Mouse (Mus musculus) embryo, embryonic 10.5 days (tissue): ENCODE measurements at regions not wholly inside any gene's neighbourhood (a gene's known extent, or its start where the extent isn't known, plus 50 kb on each side); places are given as distances from the start of the nearest gene placed in this dataset.

ENCODE experiments used
- DNase-seq: peaks from one replicate; pipeline ENCODE4 v3.0.0-alpha.2; 2015; ENCODE audit warnings: low spot score

DNA sequence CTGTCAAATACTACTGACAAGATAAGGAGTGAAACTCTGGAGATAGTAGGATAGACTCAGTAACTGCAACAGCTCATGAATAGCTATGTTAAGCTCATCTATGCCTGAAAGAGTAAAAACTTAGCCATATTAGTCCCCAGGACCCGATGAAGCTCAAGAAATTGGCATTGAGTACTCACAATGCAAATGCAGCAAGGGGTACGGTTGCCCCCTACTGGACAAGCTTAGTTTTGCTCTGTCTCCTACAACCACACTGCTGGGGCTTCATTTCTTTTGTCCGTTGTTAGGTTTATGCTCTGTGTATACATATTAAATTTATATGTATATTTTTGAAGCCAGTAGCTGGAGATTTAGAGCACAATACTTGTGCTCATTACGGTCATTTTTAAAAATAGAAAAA lies 74.4 kb upstream of the Mup5 start:
- peak; percentile 21 for DNase-seq

- DNase-seq = no peak
These were observed 67.1 kb upstream of the Mup5 start for GRCm38 (mm10) chr4:61902136-61902535.

DNA sequence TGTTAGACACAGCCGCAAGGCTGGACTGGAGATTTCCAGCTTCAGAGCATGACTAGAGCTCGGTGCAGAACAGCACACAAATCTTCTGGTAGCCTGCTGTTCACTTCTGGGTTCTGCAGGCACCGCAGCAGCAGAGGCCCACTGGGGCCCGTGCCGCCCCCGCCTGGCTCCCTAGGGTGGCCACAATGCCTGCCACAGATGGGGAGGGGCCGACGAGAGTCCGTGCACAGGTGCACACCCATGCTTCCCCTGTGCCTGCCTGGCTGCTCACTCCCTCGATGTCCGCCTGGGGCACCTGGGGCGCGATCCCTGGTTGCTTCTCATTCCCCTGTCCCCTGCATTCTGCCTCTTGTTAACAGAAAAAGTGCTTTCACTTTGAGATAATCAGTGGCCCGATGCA lies 63.2 kb upstream of the Mup5 start:
- DNase-seq = no peak

DNA sequence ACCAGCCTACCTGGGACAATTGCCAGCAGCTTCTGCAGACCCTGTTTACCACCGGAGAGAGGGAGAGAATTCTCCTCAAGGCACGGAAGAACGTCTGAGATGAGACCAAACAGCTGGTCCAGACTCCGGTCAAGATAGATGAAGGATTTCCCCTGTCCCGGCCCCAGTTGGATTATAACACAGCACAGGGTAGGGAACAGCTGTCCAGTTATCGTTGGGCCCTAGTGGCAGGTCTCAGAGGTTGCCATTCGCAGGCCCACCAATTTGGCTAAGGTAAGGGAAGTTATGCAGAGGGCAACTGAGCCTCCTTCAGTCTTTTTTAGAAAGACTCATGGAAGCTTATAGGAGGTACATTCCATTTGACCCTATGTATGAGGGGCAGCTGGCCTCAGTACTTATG lies 62.1 kb upstream of the Mup5 start:
- DNase-seq = no peak
